Mouse (Mus musculus) forebrain, embryonic 13.5 days (tissue): ENCODE measurements around the gene Hdac4. TPM values are rescaled to one million over a fixed set of nuclear protein-coding genes. Genes with fewer than 3 reads are reported as not detected.

Experiments
- ATAC-seq: fragments of 200-750 bp; cut with Nextera tagmentation; 2 replicates; pipeline ENCODE4 v1.8.0; 2017
- H3K27ac ChIP-seq: fragments of 300-500 bp; sonication (generic); 2 replicates; pipeline ENCODE4 v1.5.1; 2015; ENCODE audit warnings: inconsistent platforms, mild to moderate bottlenecking, moderate library complexity
- H3K27me3 ChIP-seq: fragments of 300-500 bp; sonication (generic); 2 replicates; pipeline ENCODE4 v1.6.1; 2015; ENCODE audit warnings: mild to moderate bottlenecking, inconsistent platforms
- H3K36me3 ChIP-seq: fragments of 300-500 bp; sonication (generic); 2 replicates; pipeline ENCODE4 v1.6.1; 2015; ENCODE audit warnings: mild to moderate bottlenecking, inconsistent platforms; ENCODE audit not compliant: poor library complexity, severe bottlenecking
- H3K4me1 ChIP-seq: fragments of 300-500 bp; sonication (generic); 2 replicates; pipeline ENCODE4 v1.6.1; 2015; ENCODE audit warnings: inconsistent platforms
- H3K4me2 ChIP-seq: fragments of 300-500 bp; sonication (generic); 2 replicates; pipeline ENCODE4 v1.6.1; 2015; ENCODE audit warnings: inconsistent platforms, mild to moderate bottlenecking, moderate library complexity
- H3K4me3 ChIP-seq: fragments of 300-500 bp; sonication (generic); 2 replicates; pipeline ENCODE4 v1.5.1; 2015; ENCODE audit warnings: mild to moderate bottlenecking, inconsistent platforms
- H3K9ac ChIP-seq: fragments of 300-500 bp; sonication (generic); 2 replicates; pipeline ENCODE4 v1.6.1; 2015; ENCODE audit warnings: mild to moderate bottlenecking, inconsistent platforms
- H3K9me3 ChIP-seq: fragments of 300-500 bp; sonication (generic); replicated peaks from 2 replicates; pipeline ENCODE4 v1.6.1; 2016; ENCODE audit warnings: inconsistent platforms
- WGBS: fragments of 180-500 bp; shearing (Covaris S2); methylation state at CpG from one replicate; pipeline ENCODE4 v1.1.7; 2015; 5-methylcytosine and 5-hydroxymethylcytosine counted together
- polyA plus RNA-seq: library from polyadenylated mRNA; unstranded; fragments of >200 nt; fragmentation: Nextera tagmentation; extraction: Ambion mirVana; gene quantifications from 2 replicates; pipeline ENCODE4 v1.2.1, GENCODE M21; 2015

Gene Hdac4
- polyA plus RNA-seq, 1 experiment from 2014 or later, result 22.6 TPM

GRCm38 (mm10) chr1:92063271-92063670, 132.2 kb downstream of the Hdac4 start:
- H3K4me3 ChIP-seq, result no peak overlapping the region
- H3K4me2 ChIP-seq, result no peak overlapping the region
- H3K9ac ChIP-seq, result no peak overlapping the region
- H3K27me3 ChIP-seq, result no peaks in the 10 kb centered on the region
- no peaks in the 10 kb centered on the region for H3K36me3 ChIP-seq
- ATAC-seq, result no peak
- H3K4me1 ChIP-seq, result peaks cover 22% of the 10 kb centered on the region
- H3K9me3 ChIP-seq, result no peaks in the 10 kb centered on the region
- WGBS, result 96% methylated on average over 3 of the region's 3 CpGs
- H3K27ac ChIP-seq, result no peak overlapping the region

- Histone ChIP-seq H3K36me3 (no peaks in the 10 kb centered on the region), H3K9ac (no peak overlapping the region), H3K9me3 (no peaks in the 10 kb centered on the region), H3K27me3 (no peaks in the 10 kb centered on the region), H3K27ac (peak overlapping the region; percentile 49), H3K4me2 (peak overlapping the region; percentile 2; the same call in 1 of the 2 replicates), H3K4me3 (no peak overlapping the region), H3K4me1 (peaks cover 22% of the 10 kb centered on the region)
- 25% methylated on average over 8 of the region's 8 CpGs for WGBS
- ATAC-seq, result peak; percentile 61; the same call in 1 of the 2 replicates
Observed at GRCm38 (mm10) chr1:92061198-92062073, 134.1 kb downstream of the Hdac4 start.

- Histone ChIP-seq H3K4me3 (no peak overlapping the region), H3K4me1 (peaks cover 22% of the 10 kb centered on the region), H3K9me3 (no peaks in the 10 kb centered on the region), H3K4me2 (no peak overlapping the region), H3K27me3 (no peaks in the 10 kb centered on the region), H3K9ac (no peak overlapping the region), H3K36me3 (no peaks in the 10 kb centered on the region), H3K27ac (no peak overlapping the region)
- 69% methylated on average over 4 of the region's 4 CpGs for WGBS
- no peak for ATAC-seq
Observed at GRCm38 (mm10) chr1:92060532-92061064, 134.9 kb downstream of the Hdac4 start.

- no peak overlapping the region for H3K9ac ChIP-seq
- no peak overlapping the region for H3K4me3 ChIP-seq
- H3K4me1 ChIP-seq, result peaks cover 22% of the 10 kb centered on the region
- no peaks in the 10 kb centered on the region for H3K27me3 ChIP-seq
- no peaks in the 10 kb centered on the region for H3K9me3 ChIP-seq
- no peak overlapping the region for H3K27ac ChIP-seq
- WGBS, result 96% methylated on average over 1 of the region's 1 CpGs
- H3K36me3 ChIP-seq, result no peaks in the 10 kb centered on the region
- H3K4me2 ChIP-seq, result no peak overlapping the region
- ATAC-seq, result no peak
Observed at GRCm38 (mm10) chr1:92059571-92059970, 135.9 kb downstream of the Hdac4 start.

- no peak for ATAC-seq
- Histone ChIP-seq H3K36me3 (no peaks in the 10 kb centered on the region), H3K4me3 (no peak overlapping the region), H3K27ac (no peak overlapping the region), H3K9ac (no peak overlapping the region), H3K4me1 (peaks cover 22% of the 10 kb centered on the region), H3K4me2 (no peak overlapping the region), H3K27me3 (no peaks in the 10 kb centered on the region), H3K9me3 (no peaks in the 10 kb centered on the region)
- WGBS, result 82% methylated on average over 5 of the region's 5 CpGs
Observed at GRCm38 (mm10) chr1:92058731-92059425, 136.6 kb downstream of the Hdac4 start.

- Histone ChIP-seq H3K9ac (no peak overlapping the region), H3K27me3 (no peaks in the 10 kb centered on the region), H3K4me1 (peaks cover 12% of the 10 kb centered on the region), H3K36me3 (no peaks in the 10 kb centered on the region), H3K9me3 (no peaks in the 10 kb centered on the region), H3K4me2 (no peak overlapping the region), H3K4me3 (no peak overlapping the region), H3K27ac (no peak overlapping the region)
- WGBS, result 91% methylated on average over 3 of the region's 3 CpGs
- no peak for ATAC-seq
Observed at GRCm38 (mm10) chr1:92057068-92057467, 138.4 kb downstream of the Hdac4 start.

- H3K27ac ChIP-seq, result no peak overlapping the region
- peaks cover 7% of the 10 kb centered on the region for H3K4me1 ChIP-seq
- H3K4me2 ChIP-seq, result no peak overlapping the region
- H3K9me3 ChIP-seq, result no peaks in the 10 kb centered on the region
- no peak overlapping the region for H3K9ac ChIP-seq
- no peaks in the 10 kb centered on the region for H3K27me3 ChIP-seq
- no peak for ATAC-seq
- WGBS, result 57% methylated on average over 2 of the region's 2 CpGs
- H3K4me3 ChIP-seq, result no peak overlapping the region
- H3K36me3 ChIP-seq, result no peaks in the 10 kb centered on the region
Observed at GRCm38 (mm10) chr1:92055149-92055548, 140.3 kb downstream of the Hdac4 start.

- H3K4me1 ChIP-seq, result peaks cover 7% of the 10 kb centered on the region
Observed at GRCm38 (mm10) chr1:92052190-92052589, 143.3 kb downstream of the Hdac4 start.

GRCm38 (mm10) chr1:92051489-92052062, 143.9 kb downstream of the Hdac4 start:
- Histone ChIP-seq H3K27me3 (no peaks in the 10 kb centered on the region), H3K27ac (no peak overlapping the region), H3K9ac (no peak overlapping the region), H3K36me3 (no peaks in the 10 kb centered on the region), H3K9me3 (no peaks in the 10 kb centered on the region), H3K4me1 (peaks cover 7% of the 10 kb centered on the region), H3K4me3 (no peak overlapping the region), H3K4me2 (no peak overlapping the region)
- WGBS, result 86% methylated on average over 4 of the region's 4 CpGs
- ATAC-seq, result no peak

More at GRCm38 (mm10) chr1:92052190-92052589, 143.3 kb downstream of the Hdac4 start:
- H3K4me3 ChIP-seq, result no peak overlapping the region
- no peaks in the 10 kb centered on the region for H3K27me3 ChIP-seq
- ATAC-seq, result no peak
- H3K9ac ChIP-seq, result no peak overlapping the region
- H3K27ac ChIP-seq, result no peak overlapping the region
- no peaks in the 10 kb centered on the region for H3K36me3 ChIP-seq
- 84% methylated on average over 4 of the region's 4 CpGs for WGBS
- no peaks in the 10 kb centered on the region for H3K9me3 ChIP-seq
- H3K4me2 ChIP-seq, result no peak overlapping the region

GRCm38 (mm10) chr1:92050992-92051391, 144.5 kb downstream of the Hdac4 start:
- Histone ChIP-seq H3K9me3 (no peaks in the 10 kb centered on the region), H3K4me1 (peaks cover 7% of the 10 kb centered on the region), H3K9ac (no peak overlapping the region), H3K4me3 (no peak overlapping the region), H3K27ac (no peak overlapping the region), H3K36me3 (no peaks in the 10 kb centered on the region), H3K27me3 (no peaks in the 10 kb centered on the region), H3K4me2 (no peak overlapping the region)
- no peak for ATAC-seq

- H3K9me3 ChIP-seq, result no peaks in the 10 kb centered on the region
- no peak overlapping the region for H3K4me2 ChIP-seq
- H3K27me3 ChIP-seq, result no peaks in the 10 kb centered on the region
- H3K4me3 ChIP-seq, result no peak overlapping the region
- H3K27ac ChIP-seq, result no peak overlapping the region
- no peaks in the 10 kb centered on the region for H3K36me3 ChIP-seq
- peaks cover 7% of the 10 kb centered on the region for H3K4me1 ChIP-seq
- H3K9ac ChIP-seq, result no peak overlapping the region
- 11% methylated on average over 3 of the region's 3 CpGs for WGBS
- no peak for ATAC-seq
Observed at GRCm38 (mm10) chr1:92050566-92050965, 144.9 kb downstream of the Hdac4 start.
